Mouse (Mus musculus) heart, postnatal 4 days (tissue): ENCODE measurements at regions not wholly inside any gene's neighbourhood (a gene's known extent, or its start where the extent isn't known, plus 50 kb on each side); places are given as distances from the start of the nearest gene placed in this dataset.

Experiments used
- DNase-seq: peaks from one replicate; pipeline ENCODE4 v3.0.0; 2021

- DNase-seq, result no peak
These were observed 213.5 kb upstream of the Bcor start for GRCm38 (mm10) chrX:12373670-12374069.

GRCm38 (mm10) chrX:12375796-12376195, 211.8 kb upstream of the Atp6ap2 start:
- peak; percentile 29 for DNase-seq

GRCm38 (mm10) chrX:12376238-12376980, 211.2 kb upstream of the Atp6ap2 start:
- DNase-seq, result no peak

GRCm38 (mm10) chrX:12377441-12377840, 210.2 kb upstream of the Atp6ap2 start:
- peak; percentile 23 for DNase-seq

GRCm38 (mm10) chrX:12392145-12392825, 195.3 kb upstream of the Atp6ap2 start:
- DNase-seq, result no peak

- DNase-seq, result no peak
These were observed 178.3 kb upstream of the Atp6ap2 start for GRCm38 (mm10) chrX:12409319-12409718.

- DNase-seq, result no peak
These were observed 162.0 kb upstream of the Atp6ap2 start for GRCm38 (mm10) chrX:12425566-12425965.

GRCm38 (mm10) chrX:12426664-12427063, 160.9 kb upstream of the Atp6ap2 start:
- DNase-seq, result no peak

GRCm38 (mm10) chrX:12432289-12432688, 155.3 kb upstream of the Atp6ap2 start:
- DNase-seq, result no peak

- no peak for DNase-seq
These were observed 151.9 kb upstream of the Atp6ap2 start for GRCm38 (mm10) chrX:12435656-12436055.

GRCm38 (mm10) chrX:12436106-12436505, 151.5 kb upstream of the Atp6ap2 start:
- DNase-seq, result no peak

- no peak for DNase-seq
These were observed 148.2 kb upstream of the Atp6ap2 start for GRCm38 (mm10) chrX:12439447-12439846.

- no peak for DNase-seq
These were observed 143.8 kb upstream of the Atp6ap2 start for GRCm38 (mm10) chrX:12443794-12444193.

- no peak for DNase-seq
These were observed 142.5 kb upstream of the Atp6ap2 start for GRCm38 (mm10) chrX:12445093-12445492.

- DNase-seq, result no peak
These were observed 139.6 kb upstream of the Atp6ap2 start for GRCm38 (mm10) chrX:12447962-12448361.

GRCm38 (mm10) chrX:12449688-12450087, 137.9 kb upstream of the Atp6ap2 start:
- DNase-seq, result no peak

GRCm38 (mm10) chrX:12452979-12453769, 134.4 kb upstream of the Atp6ap2 start:
- no peak for DNase-seq

- no peak for DNase-seq
These were observed 125.9 kb upstream of the Atp6ap2 start for GRCm38 (mm10) chrX:12461657-12462056.

GRCm38 (mm10) chrX:12462936-12463647, 124.5 kb upstream of the Atp6ap2 start:
- no peak for DNase-seq

- DNase-seq, result no peak
These were observed 121.3 kb upstream of the Atp6ap2 start for GRCm38 (mm10) chrX:12466312-12466711.

- DNase-seq, result no peak
These were observed 120.7 kb upstream of the Atp6ap2 start for GRCm38 (mm10) chrX:12466897-12467296.

GRCm38 (mm10) chrX:12467528-12468179, 119.9 kb upstream of the Atp6ap2 start:
- DNase-seq, result no peak
